Mouse (Mus musculus) granulocyte monocyte progenitor cell, adult 5-6 weeks (primary cell): ENCODE data around the gene Lsm14b. TPM values are rescaled to one million over a fixed set of nuclear protein-coding genes. Genes with fewer than 3 reads are reported as not detected.

ENCODE experiments used
- ATAC-seq: replicated peaks from 2 replicates; pipeline ENCODE4 v1.8.0; 2016; ENCODE audit warnings: mild to moderate bottlenecking, moderate TSS enrichment, inconsistent platforms; ENCODE audit not compliant: poor library complexity, severe bottlenecking
- total RNA-seq, 2 experiments: library from RNA; stranded (forward) in 1 of 2; stranded (reverse) in 1 of 2; fragments of 200-712, 200-1000 nt in 1 of 2; fragments of >200 nt in 1 of 2; fragmentation: Nextera tagmentation in 1 of 2; gene quantifications; 2 replicates each; pipeline ENCODE4 v1.2.3; 2014 to 2017

The Lsm14b gene
- total RNA-seq, 2 experiments from 2014 or later: 11.6 to 20.2 TPM

DNA sequence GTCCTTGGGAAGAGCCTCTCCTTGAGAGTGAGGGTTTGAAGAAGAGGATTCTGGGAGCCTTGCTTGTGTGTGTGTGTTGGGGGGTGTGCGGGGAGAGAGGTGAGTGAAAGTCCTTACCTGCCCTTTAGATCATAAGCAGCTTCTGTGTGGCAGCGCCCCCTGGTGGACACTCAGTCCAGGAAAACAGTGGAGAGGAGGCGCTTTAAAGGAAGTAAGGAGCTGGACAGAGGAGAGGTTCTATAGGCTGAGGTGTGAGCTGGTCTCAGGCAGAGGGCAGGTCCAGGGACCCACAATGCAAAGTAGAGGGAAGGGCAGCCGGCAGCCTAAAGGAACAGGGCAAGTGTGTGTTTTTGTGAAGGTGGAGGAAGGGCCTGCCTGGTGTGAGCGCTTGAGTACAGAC, 26.2 kb downstream of the Lsm14b start:
- ATAC-seq: peak; percentile 77

- peak; percentile 35; the same call in 1 of the 2 replicates for ATAC-seq
Observed at GRCm38 (mm10) chr2:180051986-180052733, 27.4 kb downstream of the Lsm14b start.

GRCm38 (mm10) chr2:180053001-180053400, 28.2 kb downstream of the Lsm14b start:
- no peak for ATAC-seq

GRCm38 (mm10) chr2:180063338-180064131, 38.7 kb downstream of the Lsm14b start:
- no peak for ATAC-seq

GRCm38 (mm10) chr2:180069770-180070480, 45.1 kb downstream of the Lsm14b start:
- ATAC-seq: peak; percentile 17

DNA sequence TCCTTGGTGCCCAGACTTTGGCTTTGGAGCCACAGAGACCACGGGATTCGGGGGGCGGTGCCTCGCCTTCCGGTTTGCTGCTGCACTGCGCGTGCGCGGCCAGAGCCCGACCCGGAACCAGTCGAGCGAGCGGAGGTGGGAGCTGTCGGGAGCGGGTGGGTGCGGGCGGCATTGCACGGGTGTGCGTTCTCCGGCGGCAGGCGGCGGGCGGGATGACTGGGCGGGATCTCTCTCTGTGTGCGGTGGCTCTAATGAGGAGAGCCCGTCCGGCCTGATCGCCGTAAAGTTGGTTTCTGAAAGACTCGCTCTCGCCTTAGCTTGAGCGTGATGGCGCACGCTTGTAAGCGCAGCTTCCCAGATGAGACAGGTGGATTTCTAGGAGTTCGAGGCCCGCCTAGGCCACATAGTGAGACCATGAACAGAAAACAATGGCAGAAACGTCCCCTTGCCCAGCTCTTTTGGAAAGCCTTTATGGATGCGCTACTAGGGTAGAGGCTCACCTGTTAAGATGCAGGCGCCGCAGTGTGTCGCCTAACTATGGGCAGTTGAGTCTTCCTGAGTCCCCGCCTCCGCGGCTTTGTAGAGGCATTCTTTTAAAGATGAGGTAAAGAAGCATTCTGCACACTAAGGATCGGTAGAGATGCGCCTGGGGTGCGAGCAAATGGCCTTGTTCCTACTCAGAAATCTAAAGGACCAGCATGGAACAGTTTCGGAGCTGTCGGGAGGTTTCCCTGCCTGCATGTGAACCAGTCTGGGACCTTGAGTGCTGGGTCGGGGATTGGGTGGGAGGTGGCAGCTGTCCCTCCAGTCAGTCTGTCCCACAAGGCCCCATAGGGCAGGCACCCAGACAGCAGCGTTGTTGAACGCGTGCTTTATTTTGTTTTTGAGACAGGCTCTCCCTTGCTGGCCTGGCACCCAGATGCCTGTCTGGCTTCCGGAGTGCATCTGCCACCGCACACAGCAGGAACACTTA, 46.0 kb downstream of the Lsm14b start, which contains the start of gene Mtg2:
Mtg2 (plus strand) TSS at position 108 of the 973 bp plus-strand sequence.
- ATAC-seq: peak; percentile 97

DNA sequence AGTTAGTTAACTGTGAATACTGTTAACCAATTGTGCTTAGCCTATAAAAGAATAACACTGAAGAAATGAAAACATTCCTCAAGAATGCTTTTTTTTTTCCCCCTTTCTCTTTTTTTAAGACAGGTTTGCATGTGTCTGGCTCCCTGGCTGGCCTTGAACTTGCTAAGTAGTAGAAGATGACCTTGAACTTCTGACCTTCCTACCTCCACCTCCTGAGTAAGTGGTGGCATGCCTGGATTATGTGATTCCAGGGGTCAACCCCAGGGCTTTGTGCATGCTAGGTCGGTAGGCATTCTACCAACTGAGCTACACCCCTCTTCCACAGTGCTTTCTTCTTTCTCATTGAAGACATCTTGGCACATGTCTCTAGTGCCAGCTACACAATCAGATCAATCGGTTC, 46.9 kb downstream of the Lsm14b start:
- no peak for ATAC-seq

- ATAC-seq: no peak
Observed at GRCm38 (mm10) chr2:180072886-180073285, 48.1 kb downstream of the Lsm14b start.

DNA sequence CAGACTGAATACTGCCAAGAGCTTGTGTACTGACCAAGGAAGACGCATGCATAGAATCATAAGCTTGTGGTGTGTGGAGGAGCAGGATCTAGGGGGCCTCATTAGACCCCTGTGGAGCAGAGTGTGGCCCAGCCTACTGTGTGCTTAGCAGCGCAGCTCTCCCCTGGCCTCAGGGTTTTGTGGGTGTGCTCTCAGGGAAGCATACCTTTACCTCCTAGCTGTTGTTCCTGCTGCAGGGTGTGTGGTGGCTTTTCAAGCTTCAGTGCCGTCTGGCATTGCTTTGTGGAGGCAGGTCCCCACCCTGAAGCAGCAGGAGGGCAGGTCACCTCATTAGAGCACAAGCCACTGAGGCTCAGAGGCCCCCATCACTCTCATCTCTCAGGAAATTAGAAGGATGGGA, 52.8 kb downstream of the Lsm14b start:
- no peak for ATAC-seq

DNA sequence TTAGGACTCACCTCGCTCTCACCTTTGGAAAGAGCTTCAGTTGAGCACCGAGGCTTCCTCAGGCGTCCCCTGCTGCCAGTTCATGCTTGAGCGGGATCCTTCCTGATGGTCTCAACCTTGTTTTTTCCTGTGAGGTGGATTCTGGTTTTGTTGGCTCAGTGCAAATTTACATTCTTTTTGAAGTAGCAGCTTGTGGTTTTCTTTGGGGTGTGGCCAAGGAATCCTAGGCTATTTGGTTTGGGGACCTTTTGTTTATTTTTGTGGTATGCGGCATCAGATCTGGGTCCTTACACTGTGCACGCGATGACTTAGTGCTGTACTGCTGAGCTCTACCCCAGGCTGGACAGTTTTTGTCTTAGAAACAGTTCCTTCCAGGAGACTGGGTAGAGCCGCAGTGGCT, 55.9 kb downstream of the Lsm14b start:
- no peak for ATAC-seq

DNA sequence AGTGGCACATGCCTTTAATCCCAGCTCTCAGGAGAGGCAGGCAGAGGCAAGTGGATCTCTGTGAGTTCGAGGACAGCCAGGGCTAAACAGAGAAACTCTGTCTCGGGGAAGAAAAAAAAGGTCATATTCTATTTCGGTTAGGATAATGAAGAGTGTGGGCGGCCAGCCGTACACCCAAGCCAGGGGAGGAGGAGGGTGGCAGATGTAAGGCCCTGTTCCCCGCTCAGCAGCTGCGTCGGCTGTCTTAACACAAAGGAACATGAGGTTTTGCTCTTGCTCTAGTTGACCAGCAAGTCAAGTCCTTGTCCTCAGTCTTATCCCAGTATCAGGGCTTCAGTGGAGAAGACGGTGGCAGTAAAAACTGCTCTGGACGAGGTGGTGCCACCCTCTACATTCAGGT, 58.3 kb downstream of the Lsm14b start:
- ATAC-seq: no peak

DNA sequence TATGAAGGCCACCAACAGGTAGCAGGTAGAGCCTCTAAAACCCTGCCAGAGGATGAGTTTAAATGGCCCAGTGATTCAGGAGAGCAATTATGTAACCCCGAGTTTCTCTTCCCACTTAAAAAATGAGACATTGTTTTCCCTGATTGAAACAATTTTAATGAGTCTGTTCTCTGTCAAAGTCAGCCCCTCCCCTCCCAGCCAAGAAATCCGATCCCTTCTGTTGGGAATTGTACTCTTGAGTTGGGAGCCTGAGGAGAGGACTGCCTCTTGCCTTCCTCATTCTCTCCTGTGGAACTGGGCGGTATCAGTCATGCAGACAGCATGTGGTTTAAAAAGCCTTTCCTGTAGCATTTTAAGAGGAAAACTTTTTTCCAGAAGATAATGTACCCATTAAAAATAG, 59.8 kb downstream of the Lsm14b start:
- ATAC-seq: no peak

Other genes with a start within 250 kb of the Lsm14b start
- 12.6 and 17.2 TPM in 2 replicates for gene Taf4, start 48.3 kb upstream of the Lsm14b start, total RNA-seq (2014; fragmentation: Nextera tagmentation)
- gene Taf4, start 48.3 kb upstream of the Lsm14b start, total RNA-seq (2017): 13.5 and 14.1 TPM in 2 replicates
- gene Psma7, start 17.4 kb downstream of the Lsm14b start, total RNA-seq (2014; fragmentation: Nextera tagmentation): 385 and 398 TPM in 2 replicates
- 503 and 523 TPM in 2 replicates for gene Psma7, start 17.4 kb downstream of the Lsm14b start, total RNA-seq (2017)
- 3.2 and 7.7 TPM in 2 replicates for gene Ss18l1, start 17.5 kb downstream of the Lsm14b start, total RNA-seq (2014; fragmentation: Nextera tagmentation)
- 2.4 and 3.6 TPM in 2 replicates for gene Ss18l1, start 17.5 kb downstream of the Lsm14b start, total RNA-seq (2017)
- 15.8 and 17.7 TPM in 2 replicates for gene Mtg2, start 45.6 kb downstream of the Lsm14b start, total RNA-seq (2014; fragmentation: Nextera tagmentation)
- 13.1 and 19.1 TPM in 2 replicates for gene Mtg2, start 45.6 kb downstream of the Lsm14b start, total RNA-seq (2017)
- gene Hrh3, start 79.5 kb downstream of the Lsm14b start, total RNA-seq (2014; fragmentation: Nextera tagmentation): not detected in 2 replicates
- not detected in 2 replicates for gene Hrh3, start 79.5 kb downstream of the Lsm14b start, total RNA-seq (2017)
- gene Osbpl2, start 94.3 kb downstream of the Lsm14b start, total RNA-seq (2014; fragmentation: Nextera tagmentation): 35.1 and 35.9 TPM in 2 replicates
- gene Osbpl2, start 94.3 kb downstream of the Lsm14b start, total RNA-seq (2017): 27.3 and 32.2 TPM in 2 replicates
- gene Adrm1, start 146.5 kb downstream of the Lsm14b start, total RNA-seq (2014; fragmentation: Nextera tagmentation): 101 and 102 TPM in 2 replicates
- gene Adrm1, start 146.5 kb downstream of the Lsm14b start, total RNA-seq (2017): 48.5 and 74.2 TPM in 2 replicates
- gene Lama5, start 200.9 kb downstream of the Lsm14b start, total RNA-seq (2014; fragmentation: Nextera tagmentation): 0.06 TPM in 1 of 2 replicates, not detected in the other
- gene Lama5, start 200.9 kb downstream of the Lsm14b start, total RNA-seq (2017): 0.05 TPM in 1 of 2 replicates, not detected in the other
- 3,456 and 3,912 TPM in 2 replicates for gene Rps21, start 232.4 kb downstream of the Lsm14b start, total RNA-seq (2014; fragmentation: Nextera tagmentation)
- 1,093 and 2,216 TPM in 2 replicates for gene Rps21, start 232.4 kb downstream of the Lsm14b start, total RNA-seq (2017)
- gene Cables2, start 248.5 kb downstream of the Lsm14b start, total RNA-seq (2014; fragmentation: Nextera tagmentation): 13.3 and 25.8 TPM in 2 replicates
- gene Cables2, start 248.5 kb downstream of the Lsm14b start, total RNA-seq (2017): 7.4 and 15.0 TPM in 2 replicates